Mouse (Mus musculus) C2C12 (cell line): ENCODE measurements around the gene Ifitm10.

Experiments
- CTCF ChIP-seq: IDR thresholded peaks from one replicate; pipeline ENCODE4 v1.5.1; 2011; ENCODE audit not compliant: control insufficient read depth, insufficient read depth, insufficient read length
- FOSL1 ChIP-seq: IDR thresholded peaks from one replicate; pipeline ENCODE4 v1.8.0; 2011; ENCODE audit warnings: mild to moderate bottlenecking, low read length; ENCODE audit not compliant: poor library complexity, insufficient read depth, severe bottlenecking
- MAX ChIP-seq: IDR thresholded peaks from one replicate; pipeline ENCODE4 v1.6.1; 2011; ENCODE audit warnings: mild to moderate bottlenecking, control low read depth
- MYOG ChIP-seq: IDR thresholded peaks from one replicate; pipeline ENCODE4 v1.6.1; 2011; ENCODE audit not compliant: control insufficient read depth, insufficient read length; ENCODE audit errors: extremely low read depth

DNA sequence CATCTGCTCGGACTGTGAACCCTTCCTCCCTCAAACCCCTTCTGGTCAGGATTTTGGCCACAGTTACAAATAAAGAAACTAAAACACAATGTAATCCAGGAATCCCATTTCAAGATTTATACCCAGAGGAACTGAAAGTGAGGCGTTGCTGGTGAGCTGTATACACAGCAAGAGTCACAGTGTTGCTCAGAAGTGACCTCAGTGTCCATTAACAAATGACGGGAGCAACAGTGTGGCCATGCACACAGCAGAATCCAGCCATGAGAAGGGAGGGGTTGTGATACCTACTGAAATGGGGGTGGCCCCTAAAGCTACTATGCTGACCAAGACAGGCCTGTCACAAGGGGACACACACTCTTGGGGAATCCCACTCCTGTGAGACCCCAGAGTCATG, 31.3 kb downstream of the Ifitm10 start:
- TF ChIP-seq CTCF (no peak), FOSL1 (no peak), MYOG (no peak), MAX (no peak)
